In the genomic region with DNA sequence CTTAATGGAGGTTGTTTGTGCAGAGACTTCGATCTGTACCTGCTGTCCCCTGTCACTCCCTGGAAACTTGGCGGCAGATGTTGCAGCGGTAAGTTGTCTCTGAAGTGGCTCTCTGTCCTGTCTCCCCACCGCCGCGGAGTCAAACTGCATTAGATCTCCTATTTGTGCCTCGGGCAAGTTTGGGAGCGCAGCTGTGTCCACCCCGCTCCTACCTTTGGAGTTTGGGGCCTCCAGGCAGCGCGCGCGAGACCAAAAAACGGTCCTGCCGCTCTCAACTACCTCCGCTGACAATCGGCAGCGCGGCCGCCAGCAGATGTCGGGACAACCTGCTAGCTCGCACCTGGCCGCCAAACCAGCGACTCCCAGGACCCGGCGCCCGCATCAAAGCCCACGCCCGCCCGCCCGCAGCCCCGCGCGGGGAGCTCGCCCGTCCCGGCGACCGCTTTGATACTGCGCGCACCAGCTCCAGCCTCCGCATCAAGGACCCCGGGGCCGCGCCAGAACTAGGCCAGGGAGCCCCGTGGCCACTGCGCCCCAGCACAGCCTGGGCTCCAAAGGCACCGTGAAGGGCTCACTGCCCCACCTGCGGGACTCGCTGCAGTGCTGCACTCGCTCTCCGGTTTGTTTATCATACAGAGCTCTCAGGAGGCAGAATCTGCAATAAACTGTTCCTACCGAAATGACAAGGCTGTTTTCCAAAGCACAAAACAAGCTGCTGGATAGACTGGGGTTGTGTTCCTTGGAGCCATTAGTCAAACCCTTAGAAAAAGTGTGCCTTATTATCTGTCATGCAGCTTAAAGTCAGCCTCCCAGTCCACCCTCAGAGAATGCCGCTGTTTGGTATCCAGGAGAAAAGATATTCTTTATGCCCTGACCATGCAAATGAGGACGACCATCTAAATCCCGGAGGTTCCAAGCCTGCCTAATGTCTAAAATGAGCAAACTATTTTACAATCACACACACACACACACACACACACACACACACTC, we compare ENCODE assay signal across 7 mouse cellular contexts.
A peak's percentile ranks its signal among the peaks of the same experiment; 100 is the strongest.
DNase-seq lines count a peak whose midpoint lies in the region; ATAC-seq lines count a peak whose summit lies in the region.

No protein-coding gene starts in this region.

- WGBS in forebrain, embryonic 11.5 days = 2% methylated on average over 56 of the region's 56 CpGs
- WGBS in intestine, embryonic 15.5 days = 6% methylated on average over 56 of the region's 56 CpGs
- WGBS in limb, embryonic 12.5 days = 4% methylated on average over 56 of the region's 56 CpGs
- whole genome bisulfite sequencing in midbrain, embryonic 14.5 days = 2% methylated on average over 56 of the region's 56 CpGs
- 7% methylated on average over 56 of the region's 56 CpGs for WGBS in stomach, embryonic 16.5 days

- DNase-seq in R1 (ENCODE audit: low read depth, low spot score) = peak; percentile 66
- DNase-seq in adrenal gland, postnatal 36 days = peak; percentile 26 to 41
- DNase-seq in forebrain, embryonic 11.5 days (ENCODE audit: low spot score) = peak; percentile 77
- peak; percentile 75 for DNase-seq in midbrain, embryonic 14.5 days

- no peaks in the 10 kb centered on the region for H3K27me3 ChIP-seq in forebrain, embryonic 11.5 days (ENCODE audit: control insufficient read depth, insufficient read depth, low read length)
- no peaks in the 10 kb centered on the region for H3K27me3 ChIP-seq in intestine, embryonic 15.5 days (replicated peaks)
- peaks cover 6% of the 10 kb centered on the region for H3K27me3 ChIP-seq in limb, embryonic 12.5 days
- H3K27me3 ChIP-seq in midbrain, embryonic 14.5 days (ENCODE audit: control insufficient read depth, insufficient read depth, low read length) = no peaks in the 10 kb centered on the region
- no peaks in the 10 kb centered on the region; the same call in 1 of the 2 replicates for H3K27me3 ChIP-seq in stomach, embryonic 16.5 days (ENCODE audit: control insufficient read depth, insufficient read depth, low read length)

- peak overlapping the region; percentile 62 for H3K9ac ChIP-seq in forebrain, embryonic 11.5 days (ENCODE audit: low read length)
- peak overlapping the region; percentile 52 for H3K9ac ChIP-seq in intestine, embryonic 15.5 days
- peak overlapping the region; percentile 62 for H3K9ac ChIP-seq in limb, embryonic 12.5 days (replicated peaks)
- peak overlapping the region; percentile 59 for H3K9ac ChIP-seq in midbrain, embryonic 14.5 days (replicated peaks; ENCODE audit: low read length)
- H3K9ac ChIP-seq in stomach, embryonic 16.5 days (ENCODE audit: low read length) = peak overlapping the region; percentile 70

- peak overlapping the region; percentile 91 for H3K4me2 ChIP-seq in forebrain, embryonic 11.5 days (ENCODE audit: low read depth, low read length, severe bottlenecking)
- peak overlapping the region; percentile 93 for H3K4me2 ChIP-seq in intestine, embryonic 15.5 days (replicated peaks)
- peak overlapping the region; percentile 93 for H3K4me2 ChIP-seq in limb, embryonic 12.5 days
- H3K4me2 ChIP-seq in midbrain, embryonic 14.5 days (ENCODE audit: low read length) = peak overlapping the region; percentile 92
- peak overlapping the region; percentile 90 for H3K4me2 ChIP-seq in stomach, embryonic 16.5 days (ENCODE audit: low read depth, low read length)

- H3K4me3 ChIP-seq in forebrain, embryonic 11.5 days (ENCODE audit: low read depth, low read length) = peak overlapping the region; percentile 45
- H3K4me3 ChIP-seq in intestine, embryonic 15.5 days (replicated peaks) = peak overlapping the region; percentile 45
- peak overlapping the region; percentile 56 for H3K4me3 ChIP-seq in limb, embryonic 12.5 days (replicated peaks)
- H3K4me3 ChIP-seq in midbrain, embryonic 14.5 days (replicated peaks; ENCODE audit: low read depth, low read length) = peak overlapping the region; percentile 57
- peak overlapping the region; percentile 50 for H3K4me3 ChIP-seq in stomach, embryonic 16.5 days (replicated peaks; ENCODE audit: low read length)

- no peaks in the 10 kb centered on the region for H3K36me3 ChIP-seq in forebrain, embryonic 11.5 days (ENCODE audit: control insufficient read depth, insufficient read depth, low read length)
- H3K36me3 ChIP-seq in intestine, embryonic 15.5 days = no peaks in the 10 kb centered on the region
- peaks cover 2% of the 10 kb centered on the region; the same call in 1 of the 2 replicates for H3K36me3 ChIP-seq in limb, embryonic 12.5 days
- no peaks in the 10 kb centered on the region for H3K36me3 ChIP-seq in midbrain, embryonic 14.5 days (ENCODE audit: control insufficient read depth, insufficient read depth, low read length)
- H3K36me3 ChIP-seq in stomach, embryonic 16.5 days (ENCODE audit: control insufficient read depth, insufficient read depth, low read length) = 0 out of 2 replicates have a peak, but pooled peaks cover 3% of the 10 kb centered on the region

- H3K9me3 ChIP-seq in forebrain, embryonic 11.5 days (ENCODE audit: control insufficient read depth, low read length) = no peaks in the 10 kb centered on the region
- H3K9me3 ChIP-seq in intestine, embryonic 15.5 days = no peaks in the 10 kb centered on the region
- no peaks in the 10 kb centered on the region for H3K9me3 ChIP-seq in limb, embryonic 12.5 days
- no peaks in the 10 kb centered on the region for H3K9me3 ChIP-seq in midbrain, embryonic 14.5 days (ENCODE audit: control insufficient read depth, low read length)
- no peaks in the 10 kb centered on the region for H3K9me3 ChIP-seq in stomach, embryonic 16.5 days (replicated peaks; ENCODE audit: control insufficient read depth, low read length)

- ATAC-seq in forebrain, embryonic 11.5 days (replicated peaks; ENCODE audit: low FRiP score) = peak; percentile 84
- ATAC-seq in intestine, embryonic 15.5 days = peak; percentile 88
- ATAC-seq in limb, embryonic 12.5 days (ENCODE audit: insufficient number of reproducible peaks, insufficient read depth, low FRiP score, low TSS enrichment, low read depth) = peak; percentile 68
- ATAC-seq in midbrain, embryonic 14.5 days (ENCODE audit: low FRiP score, low TSS enrichment) = peak; percentile 85
- 0 out of 2 replicates have a peak, but pooled peaks have one; percentile 64 for ATAC-seq in stomach, embryonic 16.5 days (ENCODE audit: insufficient read depth, low FRiP score)

- H3K4me1 ChIP-seq in forebrain, embryonic 11.5 days (replicated peaks; ENCODE audit: control insufficient read depth, insufficient read depth, low read length) = peaks cover 3% of the 10 kb centered on the region; the same call in 1 of the 2 replicates
- 0 out of 2 replicates have a peak, but pooled peaks cover 6% of the 10 kb centered on the region for H3K4me1 ChIP-seq in intestine, embryonic 15.5 days (replicated peaks)
- peaks cover 14% of the 10 kb centered on the region for H3K4me1 ChIP-seq in limb, embryonic 12.5 days (replicated peaks)
- H3K4me1 ChIP-seq in midbrain, embryonic 14.5 days (ENCODE audit: control insufficient read depth, insufficient read depth, low read length) = no peaks in the 10 kb centered on the region
- peaks cover 6% of the 10 kb centered on the region; the same call in 1 of the 2 replicates for H3K4me1 ChIP-seq in stomach, embryonic 16.5 days (ENCODE audit: control insufficient read depth, insufficient read depth, low read length)

- no peak overlapping the region for H3K27ac ChIP-seq in forebrain, embryonic 11.5 days (ENCODE audit: low read depth, low read length)
- no peak overlapping the region for H3K27ac ChIP-seq in intestine, embryonic 15.5 days
- no peak overlapping the region for H3K27ac ChIP-seq in limb, embryonic 12.5 days
- 0 out of 2 replicates have a peak overlapping the region, but pooled peaks have one; percentile 13 for H3K27ac ChIP-seq in midbrain, embryonic 14.5 days (replicated peaks; ENCODE audit: low read depth, low read length)
- H3K27ac ChIP-seq in stomach, embryonic 16.5 days (ENCODE audit: low read length) = no peak overlapping the region
